Mouse (Mus musculus) forebrain, embryonic 14.5 days (tissue): ENCODE measurements around the gene Stom. TPM values are rescaled to one million over a fixed set of nuclear protein-coding genes. Genes with fewer than 3 reads are reported as not detected.

ENCODE experiments used
- ATAC-seq: fragments of 200-750 bp; cut with Nextera tagmentation; 2 replicates; pipeline ENCODE4 v1.8.0; 2017; ENCODE audit warnings: mild to moderate bottlenecking, moderate library complexity
- DNase-seq: peaks from one replicate; pipeline ENCODE4 v3.0.0-alpha.2; 2015; ENCODE audit warnings: low spot score
- H3K27ac ChIP-seq: fragments of 300-500 bp; sonication (generic); 2 replicates; pipeline ENCODE4 v1.5.1; 2014; ENCODE audit warnings: low read depth, mild to moderate bottlenecking, control low read depth, low read length, moderate library complexity
- H3K27me3 ChIP-seq: fragments of 300-500 bp; sonication (generic); replicated peaks from 2 replicates; pipeline ENCODE4 v1.6.1; 2014; ENCODE audit warnings: low read length, control low read depth, mixed read lengths; ENCODE audit not compliant: control insufficient read depth, insufficient read depth
- H3K36me3 ChIP-seq: fragments of 300-500 bp; sonication (generic); 2 replicates; pipeline ENCODE4 v1.6.1; 2014; ENCODE audit warnings: low read length, control low read depth; ENCODE audit not compliant: control insufficient read depth, insufficient read depth
- H3K4me1 ChIP-seq: fragments of 300-500 bp; sonication (generic); 2 replicates; pipeline ENCODE4 v1.6.1; 2014; ENCODE audit warnings: antibody characterized with exemption, low read length, control low read depth; ENCODE audit not compliant: control insufficient read depth, insufficient read depth
- H3K4me2 ChIP-seq: fragments of 300-500 bp; sonication (generic); 2 replicates; pipeline ENCODE4 v1.6.1; 2014; ENCODE audit warnings: mild to moderate bottlenecking, control low read depth, low read length
- H3K4me3 ChIP-seq: fragments of 300-500 bp; sonication (generic); 2 replicates; pipeline ENCODE4 v1.5.1; 2014; ENCODE audit warnings: low read depth, low read length, control low read depth
- H3K9ac ChIP-seq: fragments of 300-500 bp; sonication (generic); 2 replicates; pipeline ENCODE4 v1.6.1; 2014; ENCODE audit warnings: mild to moderate bottlenecking, low read length, control low read depth, moderate library complexity
- H3K9me3 ChIP-seq: fragments of 300-500 bp; sonication (generic); replicated peaks from 2 replicates; pipeline ENCODE4 v1.6.1; 2016; ENCODE audit warnings: low read length, control low read depth, mixed read lengths; ENCODE audit not compliant: control insufficient read depth
- whole genome bisulfite sequencing: fragments of 180-500 bp; shearing (Covaris S2); extraction: QIAGEN DNeasy Blood & Tissue Kit; methylation state at CpG from one replicate; pipeline ENCODE4 v1.1.7; 2014; 5-methylcytosine and 5-hydroxymethylcytosine counted together
- polyA plus RNA-seq: library from polyadenylated mRNA; unstranded; fragments of >200 nt; fragmentation: Nextera tagmentation; extraction: Ambion mirVana; gene quantifications from 2 replicates; pipeline ENCODE4 v1.2.1, GENCODE M21; 2014

The Stom gene
- polyA plus RNA-seq, 1 experiment from 2014 or later, result 11.0 TPM

DNA sequence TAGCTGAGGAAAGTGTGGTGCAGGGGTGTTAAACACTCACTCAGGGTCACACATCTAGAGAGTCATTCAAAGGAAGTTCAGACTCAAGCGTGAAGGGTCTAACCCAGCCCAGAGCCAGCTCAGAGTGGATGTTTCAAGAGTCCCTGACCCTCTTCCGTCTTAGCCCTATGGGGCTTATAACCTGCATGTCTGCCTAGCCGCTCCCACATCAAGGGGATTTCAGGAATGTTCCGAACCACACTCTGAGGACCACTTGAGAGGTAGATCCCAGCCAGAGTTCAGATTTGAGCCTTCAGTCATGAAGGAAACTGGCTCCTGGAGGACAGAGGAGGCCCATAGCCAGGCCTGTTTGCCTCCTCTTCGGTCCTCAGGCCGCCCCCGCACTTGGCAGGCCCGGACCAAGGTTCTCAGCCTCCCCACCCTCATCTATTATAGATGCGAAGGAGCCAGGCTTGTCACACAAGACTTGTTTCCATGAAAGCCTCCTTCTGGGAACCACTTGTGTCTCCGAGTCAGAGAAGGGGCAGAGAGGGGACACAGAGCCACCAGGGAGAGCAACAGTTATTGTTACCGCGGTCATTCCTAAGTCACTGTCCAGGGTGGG lies 49.7 kb downstream of the Stom start:
- H3K4me2 ChIP-seq, result no peak overlapping the region
- WGBS, result 86% methylated on average over 12 of the region's 12 CpGs
- H3K9ac ChIP-seq, result no peak overlapping the region
- ATAC-seq, result no peak
- no peak overlapping the region for H3K4me3 ChIP-seq
- no peaks in the 10 kb centered on the region for H3K36me3 ChIP-seq
- H3K27ac ChIP-seq, result no peak overlapping the region
- peaks cover 13% of the 10 kb centered on the region for H3K27me3 ChIP-seq
- H3K4me1 ChIP-seq, result peaks cover 4% of the 10 kb centered on the region
- no peak for DNase-seq
- H3K9me3 ChIP-seq, result no peaks in the 10 kb centered on the region

DNA sequence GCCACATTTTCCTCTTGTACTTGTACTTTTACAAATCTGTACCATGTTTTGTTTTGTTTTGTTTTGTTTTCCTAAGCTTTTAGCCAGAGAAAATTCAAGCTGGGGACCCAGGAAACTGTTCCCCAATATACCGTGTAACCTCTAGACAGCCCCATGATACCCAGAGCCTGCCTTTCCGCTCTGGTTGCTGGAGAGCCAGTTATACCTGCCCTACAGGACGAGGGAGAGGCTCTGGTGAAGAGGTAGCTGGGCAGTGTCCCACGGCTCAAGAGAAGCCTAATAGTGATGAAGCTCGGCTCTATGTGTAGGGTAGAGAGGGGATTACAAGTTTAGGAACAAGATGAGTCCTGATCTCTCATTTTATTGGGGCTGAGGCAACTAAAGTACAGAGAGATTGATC lies 51.6 kb downstream of the Stom start:
- H3K36me3 ChIP-seq, result no peaks in the 10 kb centered on the region
- H3K4me1 ChIP-seq, result peaks cover 5% of the 10 kb centered on the region
- WGBS, result 81% methylated on average over 5 of the region's 5 CpGs
- H3K27me3 ChIP-seq, result peaks cover 23% of the 10 kb centered on the region
- no peak for DNase-seq
- no peak overlapping the region for H3K9ac ChIP-seq
- no peak overlapping the region for H3K4me2 ChIP-seq
- no peak for ATAC-seq
- no peak overlapping the region for H3K27ac ChIP-seq
- no peaks in the 10 kb centered on the region for H3K9me3 ChIP-seq
- no peak overlapping the region for H3K4me3 ChIP-seq

DNA sequence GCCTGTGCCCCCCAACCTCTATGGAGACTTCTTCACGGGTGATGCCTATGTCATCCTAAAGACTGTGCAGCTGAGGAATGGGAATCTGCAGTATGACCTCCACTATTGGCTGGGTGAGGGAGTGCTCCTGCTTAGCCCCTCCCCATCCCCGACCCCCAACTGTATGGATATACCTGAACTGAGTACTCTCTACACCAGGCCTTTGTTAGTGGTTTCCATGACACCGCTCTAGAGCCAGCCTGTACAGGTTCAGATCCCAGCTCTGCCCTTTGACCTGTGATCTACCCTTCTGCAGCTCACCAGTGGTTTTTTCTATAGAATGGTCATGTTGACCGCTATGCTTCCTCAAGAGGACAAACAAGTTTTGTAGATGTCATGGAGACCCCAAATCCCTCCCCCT lies 52.8 kb downstream of the Stom start:
- Histone ChIP-seq H3K4me2 (no peak overlapping the region), H3K9me3 (no peaks in the 10 kb centered on the region), H3K9ac (no peak overlapping the region), H3K4me3 (no peak overlapping the region), H3K27ac (no peak overlapping the region), H3K27me3 (peaks cover 23% of the 10 kb centered on the region), H3K4me1 (peaks cover 5% of the 10 kb centered on the region), H3K36me3 (no peaks in the 10 kb centered on the region)
- ATAC-seq, result no peak
- 86% methylated on average over 4 of the region's 4 CpGs for WGBS
- DNase-seq, result no peak

GRCm38 (mm10) chr2:35282214-35282613 lies 54.6 kb downstream of the Stom start:
- peak overlapping the region; percentile 41 for H3K4me2 ChIP-seq

GRCm38 (mm10) chr2:35280001-35280400 lies 56.8 kb downstream of the Stom start:
- H3K9me3 ChIP-seq, result no peaks in the 10 kb centered on the region
- H3K9ac ChIP-seq, result no peak overlapping the region
- DNase-seq (no peak), ATAC-seq (no peak)
- peaks cover 5% of the 10 kb centered on the region for H3K4me1 ChIP-seq
- 71% methylated on average over 3 of the region's 3 CpGs for WGBS
- H3K27me3 ChIP-seq, result peaks cover 23% of the 10 kb centered on the region
- H3K36me3 ChIP-seq, result no peaks in the 10 kb centered on the region
- H3K4me3 ChIP-seq, result no peak overlapping the region
- no peak overlapping the region for H3K27ac ChIP-seq
- H3K4me2 ChIP-seq, result no peak overlapping the region

More at GRCm38 (mm10) chr2:35282214-35282613, 54.6 kb downstream of the Stom start:
- H3K27ac ChIP-seq, result no peak overlapping the region
- no peaks in the 10 kb centered on the region for H3K9me3 ChIP-seq
- H3K36me3 ChIP-seq, result no peaks in the 10 kb centered on the region
- H3K27me3 ChIP-seq, result peaks cover 23% of the 10 kb centered on the region
- DNase-seq, result no peak
- peaks cover 5% of the 10 kb centered on the region for H3K4me1 ChIP-seq
- H3K9ac ChIP-seq, result peak overlapping the region; percentile 32; the same call in 1 of the 2 replicates
- peak overlapping the region; percentile 11 for H3K4me3 ChIP-seq
- ATAC-seq, result peak; percentile 32; the same call in 1 of the 2 replicates
- WGBS, result 4% methylated on average over 32 of the region's 32 CpGs

GRCm38 (mm10) chr2:35278371-35279210 lies 58.2 kb downstream of the Stom start:
- Histone ChIP-seq H3K9me3 (no peaks in the 10 kb centered on the region), H3K4me1 (peaks cover 2% of the 10 kb centered on the region; the same call in 1 of the 2 replicates), H3K4me3 (no peak overlapping the region), H3K9ac (no peak overlapping the region), H3K27me3 (peaks cover 23% of the 10 kb centered on the region), H3K4me2 (no peak overlapping the region), H3K36me3 (no peaks in the 10 kb centered on the region), H3K27ac (no peak overlapping the region)
- WGBS, result 78% methylated on average over 7 of the region's 7 CpGs
- no peak for ATAC-seq
- no peak for DNase-seq

GRCm38 (mm10) chr2:35277686-35278085 lies 59.1 kb downstream of the Stom start:
- no peak for DNase-seq

DNA sequence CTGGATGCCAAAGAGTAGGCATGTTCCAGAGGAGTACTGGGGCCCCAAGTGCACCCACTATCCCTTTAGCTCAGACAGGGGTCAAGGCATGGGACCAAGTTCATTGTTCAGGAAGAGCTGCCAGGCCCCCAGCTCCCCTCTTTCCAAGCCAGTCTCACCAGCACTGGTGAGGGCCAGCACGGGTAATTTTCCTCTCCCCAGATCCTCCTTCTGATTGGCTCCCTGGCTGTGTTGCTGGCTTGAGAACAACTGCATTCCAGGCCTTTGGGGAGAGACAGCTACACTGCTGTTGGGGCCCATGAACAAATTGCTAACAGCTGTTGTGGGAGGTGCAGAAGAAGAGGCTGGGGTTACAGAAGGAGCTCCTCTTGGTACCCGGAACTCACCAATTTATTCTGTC lies 63.2 kb downstream of the Stom start:
- no peaks in the 10 kb centered on the region for H3K36me3 ChIP-seq
- WGBS, result 36% methylated on average over 2 of the region's 2 CpGs
- no peaks in the 10 kb centered on the region for H3K9me3 ChIP-seq
- DNase-seq (no peak), ATAC-seq (no peak)
- H3K4me2 ChIP-seq, result no peak overlapping the region
- H3K4me1 ChIP-seq, result peaks cover 3% of the 10 kb centered on the region; the same call in 1 of the 2 replicates
- H3K4me3 ChIP-seq, result no peak overlapping the region
- no peak overlapping the region for H3K9ac ChIP-seq
- no peaks in the 10 kb centered on the region for H3K27me3 ChIP-seq
- H3K27ac ChIP-seq, result no peak overlapping the region

More at GRCm38 (mm10) chr2:35277686-35278085, 59.1 kb downstream of the Stom start:
- H3K36me3 ChIP-seq, result no peaks in the 10 kb centered on the region
- H3K9ac ChIP-seq, result no peak overlapping the region
- no peak overlapping the region for H3K4me2 ChIP-seq
- peaks cover 2% of the 10 kb centered on the region; the same call in 1 of the 2 replicates for H3K4me1 ChIP-seq
- 84% methylated on average over 3 of the region's 3 CpGs for WGBS
- no peak overlapping the region for H3K27ac ChIP-seq
- H3K4me3 ChIP-seq, result no peak overlapping the region
- no peak for ATAC-seq
- H3K27me3 ChIP-seq, result peaks cover 15% of the 10 kb centered on the region
- no peaks in the 10 kb centered on the region for H3K9me3 ChIP-seq

GRCm38 (mm10) chr2:35272881-35273280 lies 63.9 kb downstream of the Stom start:
- ATAC-seq (no peak), DNase-seq (no peak)
- H3K9ac ChIP-seq, result no peak overlapping the region
- no peaks in the 10 kb centered on the region for H3K27me3 ChIP-seq
- no peak overlapping the region for H3K4me2 ChIP-seq
- no peaks in the 10 kb centered on the region for H3K36me3 ChIP-seq
- no peaks in the 10 kb centered on the region for H3K9me3 ChIP-seq
- WGBS, result 87% methylated on average over 6 of the region's 6 CpGs
- H3K27ac ChIP-seq, result no peak overlapping the region
- H3K4me1 ChIP-seq, result peaks cover 3% of the 10 kb centered on the region; the same call in 1 of the 2 replicates
- no peak overlapping the region for H3K4me3 ChIP-seq
